ENCODE assay signal across 20 mouse cellular contexts in the genomic region with DNA sequence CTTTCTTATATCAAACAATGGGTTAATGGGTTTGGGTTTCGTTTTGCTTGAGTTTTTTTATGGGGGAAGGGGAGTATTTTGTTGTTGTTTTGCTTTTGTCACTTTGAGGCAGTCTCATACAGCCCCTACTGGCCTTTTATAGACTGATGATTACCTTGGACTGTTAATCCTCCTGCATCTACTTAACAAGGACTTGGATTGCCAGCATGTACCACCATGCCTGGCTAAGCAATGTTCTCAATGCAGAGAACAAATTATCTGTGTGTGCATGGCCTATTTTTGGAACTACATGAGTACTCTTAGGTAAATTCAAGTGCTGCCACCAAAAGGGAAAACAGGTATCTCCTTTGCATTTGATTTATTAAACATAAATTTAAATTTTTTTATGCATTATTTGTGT.
A peak's percentile ranks its signal among the peaks of the same experiment; 100 is the strongest.
DNase-seq lines count a peak whose midpoint lies in the region; ATAC-seq lines count a peak whose summit lies in the region.
"Had no signal": no experiment of that assay in that cellular context is flagged by ENCODE, and none has a peak within 500 bp of the region (broad histone marks: within the 10 kb centered on the region; RNA-seq: fewer than 3 reads in every experiment).

No protein-coding gene starts in this region.

- H3K4me3 ChIP-seq in heart, embryonic 15.5 days, result no peak overlapping the region
- H3K4me3 ChIP-seq: embryonic facial prominence, embryonic 12.5 days; embryonic facial prominence, embryonic 15.5 days; forebrain, embryonic 12.5 days; forebrain, embryonic 15.5 days; heart, embryonic 13.5 days; hindbrain, embryonic 12.5 days; hindbrain, embryonic 15.5 days had no signal

- peaks cover 6% of the 10 kb centered on the region; the same call in 1 of the 2 replicates for H3K36me3 ChIP-seq in heart, embryonic 15.5 days
- H3K36me3 ChIP-seq: forebrain, embryonic 15.5 days; hindbrain, embryonic 15.5 days had no signal

- H3K4me2 ChIP-seq in heart, embryonic 15.5 days, result no peak overlapping the region
- H3K4me2 ChIP-seq: embryonic facial prominence, embryonic 12.5 days; embryonic facial prominence, embryonic 15.5 days; forebrain, embryonic 12.5 days; forebrain, embryonic 15.5 days; heart, embryonic 13.5 days; hindbrain, embryonic 12.5 days; hindbrain, embryonic 15.5 days had no signal

- H3K27ac ChIP-seq in heart, embryonic 15.5 days, result peak overlapping the region; percentile 17
- H3K27ac ChIP-seq: embryonic facial prominence, embryonic 12.5 days; embryonic facial prominence, embryonic 15.5 days; forebrain, embryonic 12.5 days; forebrain, embryonic 15.5 days; heart, embryonic 13.5 days; hindbrain, embryonic 12.5 days; hindbrain, embryonic 15.5 days had no signal

- no peak for ATAC-seq in heart, embryonic 15.5 days (replicated peaks; ENCODE audit: insufficient number of reproducible peaks, insufficient read depth, low FRiP score, low read depth)
- ATAC-seq: activated CD4-positive, CD25-positive, alpha-beta regulatory T cell, adult 4 months; forebrain, embryonic 15.5 days; intestine, postnatal 0 days had no signal

- DNase-seq in cerebellum, adult 11-12 months, result peak; percentile 23
- no peak for DNase-seq in cerebellum, adult 11 months
- DNase-seq in cerebellum, postnatal 10 days, result peak; percentile 11 to 13
- DNase-seq in cerebellum, postnatal 25 days, result no peak
- DNase-seq in heart, adult 9 months (ENCODE audit: low spot score in 2 of 2), result no peak
- peak; percentile 33 for DNase-seq in brain, adult 2 months (ENCODE audit: low read depth, low spot score)
- DNase-seq: adrenal gland, adult 8-10 months; adrenal gland, postnatal 25 days; gastrocnemius, postnatal 25 days; kidney, adult 2 months had no signal

- H3K9me3 ChIP-seq in heart, embryonic 15.5 days (replicated peaks), result no peaks in the 10 kb centered on the region
- H3K9me3 ChIP-seq: embryonic facial prominence, embryonic 15.5 days; forebrain, embryonic 12.5 days; forebrain, embryonic 15.5 days; hindbrain, embryonic 12.5 days; hindbrain, embryonic 15.5 days had no signal

- no peak overlapping the region for H3K9ac ChIP-seq in heart, embryonic 15.5 days
- H3K9ac ChIP-seq: embryonic facial prominence, embryonic 12.5 days; embryonic facial prominence, embryonic 15.5 days; forebrain, embryonic 12.5 days; forebrain, embryonic 15.5 days; heart, embryonic 13.5 days; hindbrain, embryonic 12.5 days; hindbrain, embryonic 15.5 days had no signal

- H3K4me1 ChIP-seq in heart, embryonic 15.5 days (replicated peaks), result peaks cover 5% of the 10 kb centered on the region; the same call in 1 of the 2 replicates
- H3K4me1 ChIP-seq: embryonic facial prominence, embryonic 12.5 days; forebrain, embryonic 12.5 days; forebrain, embryonic 15.5 days; hindbrain, embryonic 12.5 days had no signal

- 88% methylated on average over 1 of the region's 1 CpGs for WGBS in heart, embryonic 15.5 days

- no peaks in the 10 kb centered on the region for H3K27me3 ChIP-seq in heart, embryonic 15.5 days
- H3K27me3 ChIP-seq: embryonic facial prominence, embryonic 12.5 days; embryonic facial prominence, embryonic 15.5 days; forebrain, embryonic 12.5 days; forebrain, embryonic 15.5 days; heart, embryonic 13.5 days; hindbrain, embryonic 12.5 days; hindbrain, embryonic 15.5 days had no signal

Comparison
In these comparisons a context has a peak if more than half of its experiments do, and no peak if none do; other contexts are left out.
1. DNase-seq: peak in cerebellum, adult 11-12 months (single experiment), cerebellum, postnatal 10 days (2 of 2) and brain, adult 2 months (single experiment); none in cerebellum, adult 11 months (single experiment), cerebellum, postnatal 25 days (0 of 2) and heart, adult 9 months (0 of 2).